Mouse (Mus musculus) splenic B cell, adult 2 months (primary cell): Measurements from ENCODE around the gene Arf3.

Experiments used
- DNase-seq: peaks from one replicate; pipeline ENCODE4 v3.0.0-alpha.2; 2011; ENCODE audit warnings: low read depth, low spot score
- H3K27me3 ChIP-seq: 2 replicates; pipeline ENCODE4 v1.6.1; 2012; ENCODE audit warnings: mild to moderate bottlenecking, low read length, moderate library complexity, mixed read lengths; ENCODE audit not compliant: control insufficient read depth, poor library complexity, insufficient read depth, severe bottlenecking
- H3K36me3 ChIP-seq: 2 replicates; pipeline ENCODE4 v1.6.1; 2012; ENCODE audit warnings: mild to moderate bottlenecking, low read length, moderate library complexity, mixed read lengths; ENCODE audit not compliant: control insufficient read depth, poor library complexity, insufficient read depth, severe bottlenecking

The Arf3 gene

GRCm38 (mm10) chr15:98695726-98696125, 67.3 kb downstream of the Arf3 start:
- DNase-seq, result no peak
- Histone ChIP-seq H3K27me3 (0 out of 2 replicates have a peak, but pooled peaks cover 1% of the 10 kb centered on the region), H3K36me3 (no peaks in the 10 kb centered on the region)

GRCm38 (mm10) chr15:98692171-98692715, 70.8 kb downstream of the Arf3 start:
- no peak for DNase-seq
- Histone ChIP-seq H3K36me3 (no peaks in the 10 kb centered on the region), H3K27me3 (no peaks in the 10 kb centered on the region)

- Histone ChIP-seq H3K36me3 (no peaks in the 10 kb centered on the region), H3K27me3 (no peaks in the 10 kb centered on the region)
- no peak for DNase-seq
Observed at GRCm38 (mm10) chr15:98691486-98692147, 71.4 kb downstream of the Arf3 start.

- no peak for DNase-seq
- Histone ChIP-seq H3K27me3 (no peaks in the 10 kb centered on the region), H3K36me3 (no peaks in the 10 kb centered on the region)
Observed at GRCm38 (mm10) chr15:98689682-98690081, 73.3 kb downstream of the Arf3 start.
